Mouse (Mus musculus) thymus, postnatal 0 days (tissue): ENCODE results near the gene Ropn1l. TPM values are rescaled to one million over a fixed set of nuclear protein-coding genes. Genes with fewer than 3 reads are reported as not detected.
A peak's percentile ranks its signal among the peaks of the same experiment; 100 is the strongest.

ENCODE experiments used
- DNase-seq: peaks from one replicate; pipeline ENCODE4 v3.0.0-alpha.2; 2015; ENCODE audit warnings: low spot score
- polyA plus RNA-seq: library from polyadenylated mRNA; unstranded; fragments of >200 nt; fragmentation: Nextera tagmentation; extraction: Ambion mirVana; gene quantifications from 2 replicates; pipeline ENCODE4 v1.2.1, GENCODE M21; 2015

Ropn1l gene
- polyA plus RNA-seq, 1 experiment from 2014 or later = 1.4 TPM

DNA sequence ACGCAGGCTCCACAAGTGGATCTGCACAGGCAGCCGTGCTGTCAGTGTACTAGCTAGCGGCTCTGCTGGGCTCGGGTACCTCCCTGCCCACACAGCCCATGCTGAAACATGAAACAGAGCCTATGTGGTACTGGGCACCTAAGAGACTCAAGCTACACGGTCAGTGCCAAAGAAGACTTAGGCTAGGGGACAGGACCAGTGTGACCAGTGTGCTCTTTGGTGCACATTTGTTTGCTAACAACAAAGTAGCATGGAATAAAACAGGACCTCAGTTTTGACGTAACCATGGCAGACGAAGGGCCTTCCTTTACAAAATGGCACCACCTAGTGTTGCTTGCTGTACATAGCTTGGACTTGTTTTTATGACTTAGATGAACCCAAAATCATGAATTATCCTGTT lies 6.4 kb downstream of the Ropn1l start:
- peak; percentile 20 for DNase-seq

DNA sequence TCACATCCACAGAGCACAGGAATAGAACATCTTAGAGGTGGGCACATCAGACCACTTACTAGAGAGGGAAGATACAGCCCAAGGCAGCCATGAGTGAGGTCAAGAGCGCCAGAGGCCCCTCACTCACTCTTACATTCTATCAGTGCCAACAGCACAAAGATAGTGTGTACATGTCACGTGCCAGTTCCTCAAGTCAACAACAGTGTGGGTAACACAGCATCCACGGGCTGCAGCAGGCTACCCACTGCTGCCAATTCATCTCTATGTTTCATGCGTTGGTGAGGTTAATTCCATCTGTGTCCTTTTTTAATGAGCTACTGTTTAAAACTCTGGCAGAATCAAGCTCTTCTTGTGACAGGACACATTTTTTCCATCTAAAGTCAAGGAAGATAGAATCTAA lies 10.8 kb downstream of the Ropn1l start:
- DNase-seq = no peak

- DNase-seq = no peak
Measured at GRCm38 (mm10) chr15:31441996-31442395, 11.5 kb downstream of the Ropn1l start.

- no peak for DNase-seq
Measured at GRCm38 (mm10) chr15:31436811-31437210, 16.7 kb downstream of the Ropn1l start.

GRCm38 (mm10) chr15:31436083-31436482 lies 17.5 kb downstream of the Ropn1l start:
- DNase-seq = no peak

DNA sequence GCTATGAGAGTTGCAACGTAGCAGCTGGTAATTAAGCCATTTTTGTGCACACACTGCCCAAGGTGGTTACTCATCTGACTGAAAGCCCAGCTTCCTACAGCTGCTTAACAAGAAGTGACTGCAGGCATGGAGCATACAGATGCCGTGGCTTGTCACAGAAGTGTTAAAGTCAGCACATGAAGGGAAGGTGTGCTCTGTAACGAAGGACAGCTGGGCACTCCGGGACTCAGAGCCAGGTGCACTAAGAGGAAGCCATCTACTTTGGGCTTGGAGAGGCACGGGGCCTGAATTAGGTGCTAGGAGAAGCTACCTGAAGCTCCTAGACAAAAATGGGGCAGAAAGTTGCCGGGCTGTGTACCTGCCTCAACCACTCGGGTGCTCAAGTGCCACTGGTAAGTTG lies 19.8 kb downstream of the Ropn1l start:
- DNase-seq = no peak

DNA sequence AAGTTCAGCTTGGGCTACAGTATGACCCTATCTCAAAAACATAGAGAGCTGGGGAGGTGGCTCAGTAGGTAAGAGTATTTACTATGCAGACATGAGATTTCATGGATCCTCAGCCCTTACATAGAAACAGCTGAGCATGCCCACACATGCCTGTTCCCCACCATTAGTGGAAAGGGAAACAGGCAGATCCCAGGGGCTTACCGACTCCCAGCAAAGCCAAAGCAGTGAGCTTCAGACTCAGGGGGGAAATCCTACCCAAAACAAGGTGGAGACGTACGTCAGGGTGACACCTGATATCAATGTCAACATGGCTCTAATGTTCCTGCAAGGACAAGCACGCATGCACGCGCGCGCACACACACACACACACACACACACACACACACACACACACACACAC lies 21.7 kb downstream of the Ropn1l start:
- DNase-seq = no peak

DNA sequence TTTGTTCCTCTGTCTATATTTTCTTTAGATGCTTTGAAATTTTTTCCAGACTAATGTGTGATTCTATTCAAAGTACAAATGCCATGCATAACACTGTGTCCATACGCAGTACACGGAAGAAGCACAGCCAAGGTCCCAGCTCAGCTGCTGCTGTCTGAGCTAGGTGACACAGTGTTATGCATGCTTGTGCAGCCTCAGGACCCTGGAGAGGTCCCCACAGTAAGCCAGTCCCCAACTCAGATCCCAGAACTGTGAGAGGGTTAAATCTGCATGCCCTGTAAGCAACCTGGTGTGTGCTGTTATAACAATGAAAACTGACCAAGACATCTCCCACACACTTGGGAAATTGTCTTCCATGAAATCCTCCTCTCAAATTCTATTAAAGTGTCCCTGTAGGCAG lies 23.5 kb downstream of the Ropn1l start:
- no peak for DNase-seq

- no peak for DNase-seq
Measured at GRCm38 (mm10) chr15:31429429-31429828, 24.1 kb downstream of the Ropn1l start.

- DNase-seq = no peak
Measured at GRCm38 (mm10) chr15:31428571-31428970, 25.0 kb downstream of the Ropn1l start.

- DNase-seq = no peak
Measured at GRCm38 (mm10) chr15:31427390-31427789, 26.1 kb downstream of the Ropn1l start.

GRCm38 (mm10) chr15:31426066-31426706 lies 27.4 kb downstream of the Ropn1l start:
- DNase-seq = no peak

GRCm38 (mm10) chr15:31422649-31423369 lies 30.7 kb downstream of the Ropn1l start:
- DNase-seq = no peak

DNA sequence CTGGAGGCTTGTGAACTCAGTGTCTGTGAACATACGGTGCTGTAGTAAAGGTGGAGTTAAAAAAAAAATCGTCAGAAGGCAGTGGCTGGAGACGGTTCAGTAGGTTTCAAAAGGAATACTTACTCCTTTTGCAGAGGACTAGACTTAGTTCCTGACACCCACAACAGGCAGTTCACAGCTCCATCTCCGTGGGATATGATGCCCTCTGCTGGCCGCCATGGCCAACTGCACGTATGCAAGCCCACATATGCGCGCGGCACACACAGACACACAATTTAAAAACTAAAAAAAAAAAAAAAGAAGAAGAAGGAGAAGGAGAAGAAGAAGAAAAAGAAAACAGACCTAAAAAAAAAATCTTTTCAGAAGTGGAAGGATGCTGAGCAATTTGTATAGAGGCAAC lies 34.5 kb downstream of the Ropn1l start:
- peak; percentile 40 for DNase-seq

DNA sequence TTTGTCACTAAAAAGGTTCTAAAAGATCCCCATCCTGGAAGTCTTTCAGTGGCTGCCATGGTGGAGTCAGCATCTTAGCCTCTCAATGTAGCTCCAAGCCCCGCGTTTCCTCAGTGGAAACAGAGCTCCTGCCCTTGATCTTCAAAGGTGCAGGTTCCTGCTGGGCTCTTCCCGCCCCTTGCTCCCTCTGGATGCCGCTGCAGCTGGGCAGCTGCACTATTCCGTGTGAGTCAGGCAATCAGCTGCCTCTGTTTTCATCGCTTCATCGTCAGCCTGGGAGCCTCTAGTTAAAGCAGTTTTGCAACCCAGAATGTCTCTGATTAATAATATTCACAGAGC lies 34.9 kb downstream of the Ropn1l start:
- DNase-seq = no peak

GRCm38 (mm10) chr15:31417796-31418685 lies 35.5 kb downstream of the Ropn1l start:
- DNase-seq = peak; percentile 32

- DNase-seq = no peak
Measured at GRCm38 (mm10) chr15:31417409-31417795, 36.1 kb downstream of the Ropn1l start.

DNA sequence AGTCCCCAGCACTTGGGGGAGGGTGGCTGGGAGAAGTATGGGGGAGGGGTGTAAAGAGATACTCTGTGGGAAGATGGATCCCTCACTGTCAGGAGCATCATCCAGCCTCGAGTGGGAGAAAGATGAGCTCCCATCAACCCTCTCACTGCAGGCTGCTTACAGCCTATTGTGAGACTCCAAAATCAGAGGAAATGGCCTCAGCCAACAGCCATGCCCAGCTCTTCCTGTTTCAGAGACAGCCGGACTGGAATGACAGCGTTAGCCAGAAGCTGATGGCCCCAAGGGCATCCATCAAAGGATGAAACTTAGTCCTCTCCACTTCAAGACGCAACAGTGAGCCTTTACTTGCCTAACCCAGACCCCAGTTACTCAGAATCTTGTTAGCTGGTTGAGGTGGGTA lies 38.4 kb downstream of the Ropn1l start:
- DNase-seq = no peak

DNA sequence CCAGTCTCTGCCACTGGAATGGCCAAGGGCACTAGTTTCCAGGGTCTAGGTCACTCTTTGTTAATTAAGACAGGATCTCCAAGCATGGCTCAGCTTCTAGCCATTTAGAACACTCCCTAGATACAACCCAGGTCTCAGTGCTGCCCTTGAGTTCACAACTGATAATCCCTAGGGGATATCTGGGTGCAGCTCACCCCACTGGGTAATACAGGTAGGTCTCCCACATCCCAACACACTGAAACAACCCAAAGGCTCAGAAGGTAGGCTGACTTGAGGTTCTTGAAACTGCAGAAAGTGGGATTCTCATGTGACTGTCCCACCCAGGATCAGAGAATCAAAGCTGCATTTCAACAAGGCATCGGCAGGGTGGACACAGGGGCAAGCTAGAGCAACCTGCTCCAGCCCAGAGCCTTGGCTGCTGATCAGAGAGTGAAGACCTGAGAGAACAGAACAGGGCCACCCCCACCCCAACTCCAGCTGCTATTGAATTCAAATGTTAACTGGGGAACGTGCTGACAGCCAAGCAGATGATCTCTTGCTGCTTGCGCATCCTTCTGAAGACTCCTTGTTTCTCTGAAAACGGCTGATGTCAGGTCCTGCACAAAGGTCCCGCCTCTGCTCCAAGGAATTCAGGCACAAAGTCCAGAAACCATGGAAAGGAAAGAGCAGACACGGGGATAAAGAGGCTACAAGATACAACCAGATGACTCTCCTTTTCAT lies 39.2 kb downstream of the Ropn1l start:
- no peak for DNase-seq

- no peak for DNase-seq
Measured at GRCm38 (mm10) chr15:31413662-31414061, 39.9 kb downstream of the Ropn1l start.

DNA sequence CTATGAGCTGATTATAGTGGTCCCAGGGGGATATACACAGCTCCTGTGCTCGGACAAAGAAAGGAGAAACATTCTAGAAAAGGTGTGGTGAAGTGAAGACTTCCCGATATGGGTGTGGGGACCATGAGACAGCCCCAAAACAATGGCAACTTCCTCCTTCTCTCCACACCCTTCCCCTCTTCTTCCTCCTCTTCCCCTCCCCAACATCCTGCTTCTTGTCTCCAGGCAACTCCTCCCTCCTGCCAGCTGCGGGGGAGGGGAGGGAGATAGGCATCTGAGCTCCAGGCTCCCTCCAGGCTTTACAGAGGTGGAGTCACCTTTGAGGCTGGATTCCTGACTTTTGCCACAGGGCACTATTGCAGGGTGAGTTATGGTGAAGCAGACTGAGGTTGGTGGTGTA lies 40.6 kb downstream of the Ropn1l start:
- DNase-seq = no peak

DNA sequence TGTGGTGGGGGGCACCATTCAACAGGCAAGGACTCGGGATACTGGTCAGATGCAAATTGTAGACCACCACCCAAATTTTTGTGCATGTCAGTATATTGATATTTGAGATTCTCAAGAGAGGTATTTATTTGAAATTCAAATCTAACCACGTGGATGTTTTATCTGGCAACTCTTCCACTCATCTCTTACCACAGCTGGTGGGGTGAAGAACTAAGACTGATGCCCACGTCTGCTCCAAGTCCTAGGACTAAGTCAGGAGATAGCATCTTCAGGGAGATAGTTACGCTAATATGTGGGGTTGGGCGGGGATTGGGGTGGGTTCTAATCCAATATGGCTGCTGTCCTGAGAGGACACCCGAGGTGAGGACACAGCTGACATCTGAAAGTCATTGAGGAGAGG lies 41.1 kb downstream of the Ropn1l start:
- DNase-seq = no peak
